Mouse (Mus musculus) hindbrain, embryonic 12.5 days (tissue): ENCODE measurements at regions not wholly inside any gene's neighbourhood (a gene's known extent, or its start where the extent isn't known, plus 50 kb on each side); places are given as distances from the start of the nearest gene placed in this dataset.

Experiments used
- ATAC-seq: fragments of 200-750 bp; cut with Nextera tagmentation; 2 replicates; pipeline ENCODE4 v1.8.0; 2017; ENCODE audit warnings: moderate TSS enrichment; ENCODE audit not compliant: low FRiP score
- H3K27ac ChIP-seq: fragments of 300-500 bp; sonication (generic); 2 replicates; pipeline ENCODE4 v1.5.1; 2016; ENCODE audit warnings: mild to moderate bottlenecking
- H3K27me3 ChIP-seq: fragments of 300-500 bp; sonication (generic); 2 replicates; pipeline ENCODE4 v1.6.1; 2016; ENCODE audit warnings: mild to moderate bottlenecking
- H3K36me3 ChIP-seq: fragments of 300-500 bp; sonication (generic); 2 replicates; pipeline ENCODE4 v1.6.1; 2016; ENCODE audit warnings: mild to moderate bottlenecking
- H3K4me1 ChIP-seq: fragments of 300-500 bp; sonication (generic); 2 replicates; pipeline ENCODE4 v1.6.1; 2016
- H3K4me2 ChIP-seq: fragments of 300-500 bp; sonication (generic); replicated peaks from 2 replicates; pipeline ENCODE4 v1.6.1; 2016; ENCODE audit warnings: mild to moderate bottlenecking
- H3K4me3 ChIP-seq: fragments of 300-500 bp; sonication (generic); 2 replicates; pipeline ENCODE4 v1.5.1; 2016; ENCODE audit warnings: mild to moderate bottlenecking
- H3K9ac ChIP-seq: fragments of 300-500 bp; sonication (generic); 2 replicates; pipeline ENCODE4 v1.6.1; 2016; ENCODE audit warnings: mild to moderate bottlenecking, moderate library complexity
- H3K9me3 ChIP-seq: fragments of 300-500 bp; sonication (generic); replicated peaks from 2 replicates; pipeline ENCODE4 v1.6.1; 2016; ENCODE audit warnings: mild to moderate bottlenecking
- WGBS: fragments of 180-500 bp; shearing (Covaris S2); methylation state at CpG from one replicate; pipeline ENCODE4 v1.1.7; 2016; 5-methylcytosine and 5-hydroxymethylcytosine counted together

- H3K27me3 ChIP-seq: no peaks in the 10 kb centered on the region
- no peak for ATAC-seq
- H3K4me2 ChIP-seq: no peak overlapping the region
- H3K4me1 ChIP-seq: peaks cover 10% of the 10 kb centered on the region
- H3K9ac ChIP-seq: no peak overlapping the region
- H3K9me3 ChIP-seq: no peaks in the 10 kb centered on the region
- no peak overlapping the region for H3K4me3 ChIP-seq
- 57% methylated on average over 8 of the region's 8 CpGs for WGBS
- H3K27ac ChIP-seq: 0 out of 2 replicates have a peak overlapping the region, but pooled peaks have one; percentile 8
- H3K36me3 ChIP-seq: no peaks in the 10 kb centered on the region
Observed at GRCm38 (mm10) chr1:60649303-60649850, 67.2 kb upstream of the Cd28 start.

DNA sequence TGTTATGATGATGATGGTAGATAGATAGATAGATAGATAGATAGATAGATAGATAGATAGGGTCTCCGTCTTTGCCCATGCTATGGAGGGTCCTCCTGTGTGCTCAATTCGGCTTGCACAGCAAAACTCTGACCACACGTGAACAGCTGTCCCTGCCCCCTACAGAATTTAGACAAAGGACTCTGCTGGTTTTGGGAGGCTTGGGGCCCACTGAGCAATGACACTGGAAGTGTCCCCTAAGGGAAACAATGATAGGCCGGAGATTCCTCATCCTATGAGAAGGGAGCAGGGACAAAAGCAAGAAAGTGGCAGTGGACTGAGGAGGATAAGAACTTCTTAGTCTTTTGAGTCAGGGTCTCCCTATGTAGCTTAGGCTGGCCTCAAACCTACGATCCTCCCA lies 69.8 kb upstream of the Cd28 start:
- Histone ChIP-seq H3K9ac (no peak overlapping the region), H3K36me3 (no peaks in the 10 kb centered on the region), H3K4me1 (peaks cover 10% of the 10 kb centered on the region), H3K27ac (no peak overlapping the region), H3K27me3 (no peaks in the 10 kb centered on the region), H3K4me2 (no peak overlapping the region), H3K4me3 (no peak overlapping the region), H3K9me3 (no peaks in the 10 kb centered on the region)
- ATAC-seq: no peak
- WGBS: 56% methylated on average over 5 of the region's 5 CpGs

DNA sequence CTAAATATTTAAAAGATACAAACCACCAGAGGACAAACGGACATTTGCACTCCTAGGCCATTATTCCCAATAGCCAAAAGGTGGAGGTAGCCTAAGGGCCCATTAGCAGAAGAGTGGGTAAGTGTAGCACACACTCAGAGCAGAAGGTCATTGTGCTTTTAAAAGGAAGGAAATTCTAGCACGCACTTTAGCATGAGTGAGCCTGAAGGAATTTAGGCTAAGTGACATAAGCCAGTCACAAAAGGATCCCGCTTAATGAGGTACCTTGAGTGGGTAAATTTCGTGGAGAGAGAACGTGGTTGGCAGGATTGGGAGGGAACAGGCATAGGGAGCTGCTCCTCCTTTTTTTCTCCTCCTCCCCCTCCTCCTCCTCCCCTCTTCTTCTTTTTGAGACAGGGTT lies 70.4 kb upstream of the Cd28 start:
- ATAC-seq: no peak
- Histone ChIP-seq H3K36me3 (no peaks in the 10 kb centered on the region), H3K4me1 (peaks cover 10% of the 10 kb centered on the region), H3K4me2 (no peak overlapping the region), H3K9ac (no peak overlapping the region), H3K4me3 (no peak overlapping the region), H3K9me3 (no peaks in the 10 kb centered on the region), H3K27me3 (no peaks in the 10 kb centered on the region), H3K27ac (no peak overlapping the region)
- WGBS: 78% methylated on average over 5 of the region's 5 CpGs

DNA sequence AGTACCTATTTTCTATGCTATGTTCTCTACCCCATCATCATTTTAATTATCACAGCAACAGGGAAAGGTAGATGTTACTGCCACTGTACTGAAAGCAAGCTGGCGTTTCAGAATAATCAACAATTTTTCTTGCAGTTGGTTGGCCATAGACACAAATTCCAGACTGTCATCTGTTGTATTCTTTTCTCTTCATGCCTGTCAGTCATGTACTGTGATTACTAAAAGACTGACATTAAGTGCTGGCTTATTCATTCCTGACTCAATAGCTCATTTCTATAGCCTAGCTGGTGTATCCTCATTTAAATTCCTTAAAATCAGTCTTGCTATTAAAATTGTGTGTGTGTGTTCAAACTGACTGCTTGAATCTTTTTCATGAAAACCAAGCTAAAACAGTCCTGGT lies 71.4 kb upstream of the Cd28 start:
- ATAC-seq: no peak
- H3K4me3 ChIP-seq: no peak overlapping the region
- H3K9ac ChIP-seq: no peak overlapping the region
- H3K9me3 ChIP-seq: no peaks in the 10 kb centered on the region
- no peaks in the 10 kb centered on the region for H3K36me3 ChIP-seq
- no peak overlapping the region for H3K27ac ChIP-seq
- H3K4me1 ChIP-seq: peaks cover 10% of the 10 kb centered on the region
- 43% methylated on average over 1 of the region's 1 CpGs for WGBS
- H3K4me2 ChIP-seq: no peak overlapping the region
- no peaks in the 10 kb centered on the region for H3K27me3 ChIP-seq

DNA sequence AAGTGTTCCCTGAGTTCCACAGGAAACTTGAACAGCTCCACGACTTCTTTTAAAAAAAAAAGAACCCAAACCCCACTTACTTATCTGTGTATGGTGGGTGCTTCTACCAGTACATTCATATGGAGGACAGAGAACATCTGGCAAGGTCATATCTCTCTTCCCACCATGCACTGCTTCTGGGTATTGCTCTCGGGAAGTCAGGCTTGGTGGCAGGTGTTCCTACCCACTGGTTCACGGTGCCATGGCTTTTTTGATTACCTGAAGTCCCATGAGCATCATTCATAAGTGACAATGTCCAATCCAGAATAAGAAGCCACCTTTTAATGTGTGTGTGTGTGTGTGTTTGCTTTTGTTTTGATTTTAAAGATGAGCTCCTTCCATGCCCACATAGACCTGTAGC lies 73.8 kb upstream of the Cd28 start:
- Histone ChIP-seq H3K4me2 (no peak overlapping the region), H3K9ac (no peak overlapping the region), H3K36me3 (no peaks in the 10 kb centered on the region), H3K27me3 (no peaks in the 10 kb centered on the region), H3K4me1 (no peaks in the 10 kb centered on the region), H3K9me3 (no peaks in the 10 kb centered on the region), H3K27ac (no peak overlapping the region), H3K4me3 (no peak overlapping the region)
- 66% methylated on average over 3 of the region's 3 CpGs for WGBS
- ATAC-seq: no peak

GRCm38 (mm10) chr1:60642175-60642574 lies 74.4 kb upstream of the Cd28 start:
- no peak overlapping the region for H3K27ac ChIP-seq
- no peak overlapping the region for H3K4me3 ChIP-seq
- no peak for ATAC-seq
- H3K36me3 ChIP-seq: no peaks in the 10 kb centered on the region
- no peak overlapping the region for H3K4me2 ChIP-seq
- H3K9ac ChIP-seq: no peak overlapping the region
- 53% methylated on average over 2 of the region's 2 CpGs for WGBS
- no peaks in the 10 kb centered on the region for H3K27me3 ChIP-seq
- H3K4me1 ChIP-seq: no peaks in the 10 kb centered on the region
- no peaks in the 10 kb centered on the region for H3K9me3 ChIP-seq

- no peak overlapping the region for H3K4me3 ChIP-seq
- H3K9me3 ChIP-seq: no peaks in the 10 kb centered on the region
- WGBS: 63% methylated on average over 7 of the region's 7 CpGs
- H3K36me3 ChIP-seq: no peaks in the 10 kb centered on the region
- no peaks in the 10 kb centered on the region for H3K27me3 ChIP-seq
- H3K27ac ChIP-seq: no peak overlapping the region
- no peaks in the 10 kb centered on the region for H3K4me1 ChIP-seq
- H3K9ac ChIP-seq: no peak overlapping the region
- ATAC-seq: no peak
- H3K4me2 ChIP-seq: no peak overlapping the region
Observed at GRCm38 (mm10) chr1:60641324-60641764, 74.4 kb upstream of the Raph1 start.

DNA sequence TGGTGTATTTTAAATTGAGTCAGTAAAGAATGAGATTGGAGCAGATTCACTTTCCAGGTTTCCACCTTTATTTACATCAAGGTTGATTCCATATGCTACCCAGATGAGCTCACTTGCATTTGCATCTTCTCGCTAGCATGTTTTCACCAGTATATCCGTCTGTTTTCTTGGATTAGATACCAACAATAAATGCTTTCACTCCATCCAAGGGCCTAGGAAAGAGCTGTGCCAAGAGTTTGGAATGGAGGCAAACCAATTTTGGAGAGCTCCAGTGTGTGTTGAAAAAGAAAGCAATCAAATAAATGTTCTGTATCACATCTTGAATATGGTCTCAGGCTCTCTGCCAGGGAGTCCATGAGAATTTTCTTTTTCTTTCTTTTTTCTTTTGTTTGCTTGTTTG lies 72.6 kb upstream of the Raph1 start:
- Histone ChIP-seq H3K36me3 (no peaks in the 10 kb centered on the region), H3K9me3 (no peaks in the 10 kb centered on the region), H3K9ac (no peak overlapping the region), H3K4me1 (no peaks in the 10 kb centered on the region), H3K4me2 (no peak overlapping the region), H3K27ac (no peak overlapping the region), H3K27me3 (no peaks in the 10 kb centered on the region), H3K4me3 (no peak overlapping the region)
- WGBS: 90% methylated on average over 2 of the region's 2 CpGs
- no peak for ATAC-seq

GRCm38 (mm10) chr1:60639059-60639458 lies 72.2 kb upstream of the Raph1 start:
- Histone ChIP-seq H3K4me3 (no peak overlapping the region), H3K27me3 (no peaks in the 10 kb centered on the region), H3K4me2 (no peak overlapping the region), H3K36me3 (no peaks in the 10 kb centered on the region), H3K9me3 (no peaks in the 10 kb centered on the region), H3K4me1 (no peaks in the 10 kb centered on the region), H3K9ac (no peak overlapping the region), H3K27ac (no peak overlapping the region)
- 71% methylated on average over 2 of the region's 2 CpGs for WGBS
- ATAC-seq: no peak

GRCm38 (mm10) chr1:60636802-60637452 lies 70.0 kb upstream of the Raph1 start:
- Histone ChIP-seq H3K27me3 (no peaks in the 10 kb centered on the region), H3K4me1 (no peaks in the 10 kb centered on the region), H3K9ac (no peak overlapping the region), H3K36me3 (no peaks in the 10 kb centered on the region), H3K4me2 (no peak overlapping the region), H3K9me3 (no peaks in the 10 kb centered on the region), H3K27ac (no peak overlapping the region), H3K4me3 (no peak overlapping the region)
- no peak for ATAC-seq
- WGBS: 76% methylated on average over 3 of the region's 3 CpGs

DNA sequence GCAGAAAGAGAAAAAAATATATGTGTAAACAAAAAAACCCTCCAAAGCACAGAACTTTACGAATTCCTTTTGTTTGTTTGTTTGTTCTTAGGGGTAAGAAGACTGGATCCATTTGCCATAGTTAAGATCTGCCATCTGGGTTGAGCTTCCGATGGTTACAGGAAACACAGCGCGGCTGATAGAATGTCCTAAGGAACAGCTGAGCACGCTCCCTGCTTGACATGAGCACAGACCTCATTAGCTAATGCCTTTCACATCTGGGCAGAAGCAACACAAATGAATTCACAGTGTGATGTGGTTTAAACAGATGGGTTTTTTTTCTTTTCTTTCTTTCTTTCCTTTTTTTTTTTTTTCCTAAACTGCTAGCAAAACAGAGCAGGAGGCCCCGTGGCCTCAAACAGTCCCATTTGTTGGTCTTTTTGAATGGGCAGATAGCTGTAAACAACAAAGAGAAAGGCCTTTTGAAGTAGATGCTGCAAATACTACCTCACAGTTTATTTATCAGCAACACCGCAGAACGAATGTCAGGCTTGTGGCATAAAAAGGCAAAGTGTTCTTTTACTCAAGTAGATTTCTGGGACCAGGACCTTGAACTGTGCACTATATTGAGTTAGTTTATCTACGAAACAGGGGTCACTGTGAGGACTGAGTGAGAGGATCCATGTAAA lies 61.0 kb upstream of the Raph1 start:
- WGBS: 34% methylated on average over 9 of the region's 9 CpGs
- no peaks in the 10 kb centered on the region for H3K27me3 ChIP-seq
- no peak for ATAC-seq
- H3K9me3 ChIP-seq: no peaks in the 10 kb centered on the region
- H3K9ac ChIP-seq: no peak overlapping the region
- H3K27ac ChIP-seq: no peak overlapping the region; the same call in 1 of the 2 replicates
- H3K4me2 ChIP-seq: no peak overlapping the region
- H3K4me1 ChIP-seq: peaks cover 13% of the 10 kb centered on the region; the same call in 1 of the 2 replicates
- no peaks in the 10 kb centered on the region for H3K36me3 ChIP-seq
- no peak overlapping the region for H3K4me3 ChIP-seq

DNA sequence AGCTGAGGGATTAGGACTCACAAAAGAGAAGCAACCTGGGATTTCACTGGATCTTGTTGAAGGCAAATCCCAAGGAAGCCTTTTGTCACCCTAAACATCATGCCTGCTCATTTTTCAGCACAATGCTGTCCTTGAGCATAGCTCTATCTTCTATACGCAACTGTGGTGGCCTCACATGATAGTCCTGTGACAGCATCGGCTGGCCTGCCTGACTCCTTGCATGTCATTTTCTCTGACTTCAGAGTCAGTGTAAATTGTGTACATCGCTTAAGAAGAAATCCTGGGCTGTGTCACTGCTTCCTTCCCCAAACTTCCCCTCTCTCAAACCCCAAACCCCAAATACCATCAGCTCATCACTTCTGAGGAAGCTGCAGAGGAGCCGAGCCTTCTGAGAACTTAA lies 60.5 kb upstream of the Raph1 start:
- no peak overlapping the region for H3K4me2 ChIP-seq
- H3K27me3 ChIP-seq: no peaks in the 10 kb centered on the region
- peaks cover 13% of the 10 kb centered on the region; the same call in 1 of the 2 replicates for H3K4me1 ChIP-seq
- no peak overlapping the region; the same call in 1 of the 2 replicates for H3K27ac ChIP-seq
- no peak overlapping the region for H3K9ac ChIP-seq
- no peaks in the 10 kb centered on the region for H3K9me3 ChIP-seq
- ATAC-seq: no peak
- 53% methylated on average over 4 of the region's 4 CpGs for WGBS
- no peaks in the 10 kb centered on the region for H3K36me3 ChIP-seq
- no peak overlapping the region for H3K4me3 ChIP-seq
